Mouse (Mus musculus) cerebellum, adult 18-20 months (tissue): ENCODE data around the gene Arid1a.

Experiments used
- DNase-seq, 2 experiments: peaks; one replicate each; pipeline ENCODE4 v3.0.0; 2021

Arid1a gene

GRCm38 (mm10) chr4:133756514-133757268, at the start of gene Arid1a:
Gene Arid1a, minus strand, starts transcription at chr4:133756769.
- peak; percentile 90 to 93 for DNase-seq

DNA sequence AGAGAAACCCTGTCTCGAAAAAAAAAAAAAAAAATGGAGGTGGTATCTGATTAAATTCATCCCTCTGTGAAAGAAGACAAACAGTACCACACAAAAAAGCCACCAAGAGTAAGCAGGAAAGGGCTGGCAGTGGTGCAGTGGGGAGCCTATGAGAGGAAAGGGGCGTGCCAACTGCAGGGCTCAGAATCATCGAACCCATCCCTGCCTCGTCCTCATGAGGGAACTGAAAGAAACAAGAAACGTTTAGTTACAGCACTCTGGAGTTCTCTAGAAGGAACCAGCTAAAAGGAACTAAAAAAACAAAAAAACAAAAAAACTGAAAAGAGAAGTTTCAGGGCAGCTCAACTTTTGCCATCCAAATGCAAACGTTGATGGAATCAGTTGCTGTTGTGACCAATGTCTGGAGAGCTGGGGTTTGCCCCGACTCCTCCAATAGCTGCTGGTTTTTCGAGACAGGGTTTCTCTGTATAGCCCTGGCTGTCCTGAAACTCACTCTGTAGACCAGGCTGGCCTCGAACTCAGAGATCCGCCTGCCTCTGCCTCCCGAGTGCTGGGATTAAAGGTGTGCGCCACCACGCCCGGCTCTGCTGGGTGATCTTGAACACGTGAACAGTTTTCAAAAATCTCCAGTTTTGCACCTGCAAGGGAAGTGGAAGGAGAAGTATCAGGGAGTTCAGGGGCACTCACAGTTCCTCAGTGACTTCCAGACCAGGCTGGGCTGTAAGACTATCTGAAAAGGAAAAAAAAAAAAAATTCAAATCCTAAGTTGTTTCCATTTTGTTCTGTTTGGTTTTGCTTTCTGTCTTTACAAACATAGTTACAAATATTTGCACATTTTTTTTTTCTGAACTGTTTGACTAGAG, 48.1 kb upstream of the Arid1a start:
- no peak for DNase-seq

GRCm38 (mm10) chr4:133800589-133800988, 44.0 kb upstream of the Arid1a start:
- DNase-seq: no peak

- no peak for DNase-seq
Observed at GRCm38 (mm10) chr4:133793269-133793668, 36.7 kb upstream of the Arid1a start.

DNA sequence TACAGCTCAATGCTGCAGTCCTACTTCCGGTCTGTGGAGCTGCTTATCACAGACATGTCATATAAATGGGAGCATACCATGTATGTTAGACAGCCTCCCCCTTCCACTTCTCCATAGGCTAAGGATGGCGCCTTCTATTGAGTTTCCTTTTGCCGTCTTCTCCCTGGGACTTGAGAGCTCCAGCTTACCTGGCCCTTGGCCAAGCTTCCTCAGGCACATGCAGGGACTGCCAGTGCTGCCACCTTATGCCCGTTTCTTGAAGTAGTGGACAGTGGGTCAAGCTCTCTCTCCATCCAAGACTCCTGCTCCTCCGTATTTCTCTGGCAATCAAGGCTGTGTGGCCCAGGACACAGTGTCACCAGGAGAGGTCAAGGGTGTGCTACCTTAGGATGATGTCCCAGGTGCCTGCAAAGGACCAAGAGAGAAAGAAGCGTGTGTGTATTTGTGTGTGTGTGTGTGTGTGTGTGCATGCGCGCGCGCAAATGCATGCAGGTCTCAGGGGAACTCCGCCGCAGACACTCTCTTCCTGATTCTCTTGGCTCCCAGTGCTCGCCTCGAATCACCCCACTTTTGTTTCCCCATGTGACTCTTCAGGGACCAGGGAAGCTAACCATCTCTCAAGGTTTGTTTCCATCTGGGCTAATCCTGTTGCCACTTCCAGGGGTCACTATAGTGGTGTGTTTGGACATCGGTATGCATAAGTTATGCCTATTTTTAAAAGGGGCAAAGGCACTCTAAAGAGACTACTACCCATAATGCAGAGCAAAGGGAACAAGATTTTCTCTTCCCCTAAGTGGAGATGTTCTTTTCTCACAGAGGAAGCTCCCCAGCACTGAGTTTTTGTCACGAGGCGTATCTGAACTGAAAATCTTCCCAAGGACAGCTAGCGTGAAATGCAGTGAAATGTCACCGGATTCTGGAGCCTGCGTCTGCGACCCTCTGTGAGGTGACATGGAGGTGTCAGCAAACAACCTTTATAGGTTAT, 18.3 kb upstream of the Arid1a start:
- DNase-seq: peak; percentile 94 to 95

- DNase-seq: no peak
Observed at GRCm38 (mm10) chr4:133769157-133769556, 12.6 kb upstream of the Arid1a start.

GRCm38 (mm10) chr4:133763112-133763511, 6.5 kb upstream of the Arid1a start:
- no peak for DNase-seq

- no peak for DNase-seq
Observed at GRCm38 (mm10) chr4:133759659-133760058, 3.1 kb upstream of the Arid1a start.

DNA sequence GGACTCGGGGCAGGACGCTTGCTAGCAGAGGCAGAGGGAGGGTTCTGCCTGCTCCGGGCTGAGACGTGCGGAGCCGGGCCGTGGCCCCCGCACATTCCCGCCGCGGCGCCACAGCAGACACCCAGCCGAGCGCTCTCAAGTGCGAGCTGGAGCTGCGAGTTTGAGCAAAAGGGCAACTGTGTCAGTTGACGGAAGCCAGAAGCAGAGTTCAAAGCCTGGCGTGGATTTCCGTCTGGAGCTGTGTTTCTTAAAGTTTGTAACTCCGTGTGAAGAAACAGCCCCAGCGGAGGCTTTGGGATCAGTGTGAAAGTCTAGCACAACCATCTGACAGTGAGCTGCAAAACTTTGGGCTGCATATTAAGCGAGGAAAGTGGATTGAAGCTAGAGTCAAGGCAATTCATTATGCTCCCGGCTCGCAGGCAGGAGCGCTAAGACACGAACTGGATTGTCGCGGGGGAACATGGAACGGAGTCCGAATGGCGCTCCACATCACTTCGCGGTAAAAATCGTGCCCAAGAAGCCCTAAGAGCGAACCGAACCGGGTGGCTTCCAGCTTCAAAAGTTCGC, 783 bp upstream of the Arid1a start:
- peak; percentile 84 to 86 for DNase-seq

DNA sequence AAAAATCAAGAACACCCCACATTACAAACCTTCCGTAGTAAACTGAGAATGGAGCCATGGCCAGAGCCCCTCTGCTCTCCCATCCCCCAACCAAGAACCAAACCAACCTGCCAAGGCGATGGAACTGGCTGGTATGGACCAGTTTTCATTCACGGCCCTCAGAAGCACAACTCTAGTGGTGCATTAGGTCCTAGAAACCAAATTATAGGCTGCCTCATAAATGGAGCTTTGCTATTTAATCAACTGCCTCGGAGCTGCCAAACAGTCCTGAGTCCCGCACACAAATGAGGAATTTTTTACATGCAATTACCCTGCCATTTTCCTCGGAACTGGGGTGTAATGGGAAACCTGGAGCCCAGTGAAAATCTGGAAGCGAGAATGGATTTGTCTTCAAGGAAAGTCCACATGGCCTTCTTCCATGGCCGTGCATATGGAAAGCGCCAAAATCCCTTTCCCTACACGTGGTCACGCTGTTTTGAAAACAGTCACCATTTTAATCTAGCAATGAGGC, 653 bp downstream of the Arid1a start:
- peak in 1 of 2 experiments; percentile 29 for DNase-seq

- DNase-seq: no peak
Observed at GRCm38 (mm10) chr4:133754871-133755765, 1.5 kb downstream of the Arid1a start.

- DNase-seq: peak; percentile 96 to 99
Observed at GRCm38 (mm10) chr4:133754238-133754637, 2.3 kb downstream of the Arid1a start.

DNA sequence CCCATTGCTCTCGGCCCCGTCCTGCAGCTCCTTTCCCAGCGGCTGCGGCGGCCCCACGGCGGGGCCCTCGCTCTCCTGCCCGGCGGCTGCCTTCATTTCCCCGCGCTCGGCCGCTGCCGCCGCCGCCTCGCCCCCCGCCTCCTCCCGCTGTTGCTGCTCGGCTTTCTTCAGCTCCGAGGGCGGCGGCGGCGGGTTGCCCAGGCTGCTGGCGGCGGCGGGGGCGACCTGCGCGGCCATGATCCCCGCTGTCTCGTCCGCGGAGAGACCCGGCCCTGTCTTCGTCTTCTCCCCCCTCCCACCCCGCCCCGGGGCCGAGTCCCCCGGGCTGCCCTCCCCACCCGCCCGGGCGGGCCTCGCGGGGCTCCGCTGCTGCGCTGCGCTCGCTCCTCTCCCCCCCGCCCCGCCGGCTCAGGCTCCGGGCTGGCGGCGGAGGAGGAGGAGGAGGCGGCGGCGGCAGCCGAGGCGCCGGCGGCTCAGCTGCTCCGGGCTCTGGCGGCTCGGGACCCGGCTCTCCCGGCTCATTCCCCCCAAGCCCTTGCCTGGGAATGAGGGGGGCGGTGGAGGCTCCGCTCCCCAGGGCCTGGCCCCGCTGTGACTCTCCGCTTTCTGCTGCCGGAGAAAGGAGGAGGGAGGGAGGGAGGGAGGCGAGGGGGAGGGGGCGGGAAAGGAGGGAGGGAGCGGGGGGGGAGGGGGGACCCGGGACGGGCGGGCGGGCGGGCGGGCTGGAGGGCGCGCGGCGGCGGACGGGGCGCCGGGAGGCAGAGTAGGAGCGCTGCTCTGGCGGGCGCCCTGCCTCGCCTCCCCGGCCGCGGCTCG, 3.0 kb downstream of the Arid1a start:
- DNase-seq: peak; percentile 61 to 77

GRCm38 (mm10) chr4:133752449-133753374, 3.9 kb downstream of the Arid1a start:
- peak; percentile 47 to 67 for DNase-seq

- DNase-seq: peak; percentile 45 to 49
Observed at GRCm38 (mm10) chr4:133751521-133752448, 4.8 kb downstream of the Arid1a start.

DNA sequence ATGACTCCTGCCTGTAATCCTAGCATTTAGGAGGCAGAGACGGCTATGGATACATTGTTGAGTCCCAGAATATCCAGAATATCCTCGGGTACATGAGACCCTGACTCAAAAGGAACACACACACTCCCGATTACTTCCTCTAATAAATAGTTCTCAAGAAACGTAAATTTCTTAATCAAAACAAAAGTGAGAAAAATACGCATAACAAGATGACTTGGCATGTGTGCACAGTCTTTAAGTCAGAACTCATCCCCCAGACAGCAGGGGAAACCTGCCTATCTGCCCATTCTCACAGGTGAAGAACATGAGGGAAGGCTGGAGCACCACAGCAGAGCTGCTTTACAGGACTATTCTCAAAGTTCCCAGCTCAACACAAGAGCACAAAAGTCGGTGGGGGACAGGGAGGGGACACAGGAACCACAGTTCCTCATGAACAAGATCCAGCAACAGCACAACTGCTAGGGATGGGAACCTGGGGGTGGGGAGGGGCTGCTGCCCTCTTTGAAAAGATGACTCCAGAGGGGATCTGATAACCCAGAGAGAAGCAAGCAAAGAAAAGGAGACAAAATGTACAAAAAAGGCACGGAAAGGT, 6.3 kb downstream of the Arid1a start:
- DNase-seq: no peak

DNA sequence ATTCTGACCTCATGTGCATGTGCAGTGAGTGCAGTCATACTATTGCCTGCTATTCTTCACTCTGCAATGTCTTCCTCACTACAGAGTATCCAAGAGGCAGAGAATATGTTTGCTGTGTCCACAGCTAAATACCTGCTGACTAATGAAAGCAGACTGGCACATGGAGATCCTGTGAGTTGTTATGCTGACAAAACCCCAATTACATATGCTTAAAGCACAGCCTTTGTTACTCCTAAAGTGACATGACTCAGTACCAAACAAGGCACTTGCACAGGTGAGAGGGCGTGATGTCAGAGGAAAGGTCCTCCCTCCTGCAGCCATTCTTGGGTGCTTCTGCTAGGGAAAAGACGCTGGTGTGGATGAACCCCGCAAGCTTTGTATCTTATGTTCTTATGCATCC, 21.3 kb downstream of the Arid1a start:
- no peak for DNase-seq
